Mouse (Mus musculus): ENCODE data around the gene C1qtnf9.

- TF ChIP-seq EP300 (IDR thresholded peaks at IDR 0.05) (no peak), CTCF (IDR thresholded peaks at IDR 0.05) (no peak)
Measured at GRCm38 (mm10) chr14:60721938-60722337, 46.0 kb upstream of the C1qtnf9 start.

All from lung, postnatal 0 days (tissue).